Mouse (Mus musculus) heart, adult 2 months (tissue): ENCODE measurements around the gene Dnajc30.

Experiments
- EP300 ChIP-seq: fragments of 200-500 bp; IDR thresholded peaks from 2 replicates; pipeline ENCODE4 v1.6.1; 2011; ENCODE audit warnings: low read depth, low read length, control low read depth; ENCODE audit not compliant: insufficient read depth
- POLR2A ChIP-seq: fragments of 200-500 bp; IDR thresholded peaks from 2 replicates; pipeline ENCODE4 v1.6.1; 2011; ENCODE audit warnings: mild to moderate bottlenecking, low read depth, low read length, control low read depth; ENCODE audit not compliant: insufficient read depth

- TF ChIP-seq EP300 (no peak), POLR2A (no peak)
Observed at GRCm38 (mm10) chr5:135035608-135036359, 28.2 kb upstream of the Dnajc30 start.
